Mouse (Mus musculus) ES-Bruce4 (cell line): ENCODE data around the gene Gm32802. TPM values are rescaled to one million over a fixed set of nuclear protein-coding genes. Genes with fewer than 3 reads are reported as not detected.
"Not testable (repeated sequence)": the region's sequence is repeated elsewhere in the genome, so short reads cannot be mapped to it uniquely, and the experiment has no call there.

Experiments used
- H3K27ac ChIP-seq: 2 replicates; pipeline ENCODE4 v1.5.1; 2012; ENCODE audit warnings: low read length, inconsistent platforms; ENCODE audit not compliant: insufficient read depth
- H3K27me3 ChIP-seq: 2 replicates; pipeline ENCODE4 v1.6.1; 2012; ENCODE audit warnings: mild to moderate bottlenecking, low read length, inconsistent platforms; ENCODE audit not compliant: control insufficient read depth, poor library complexity, insufficient read depth, severe bottlenecking
- H3K36me3 ChIP-seq: 2 replicates; pipeline ENCODE4 v1.6.1; 2012; ENCODE audit warnings: inconsistent platforms, mild to moderate bottlenecking, low read length, moderate library complexity; ENCODE audit not compliant: control insufficient read depth, poor library complexity, insufficient read depth, severe bottlenecking
- H3K4me1 ChIP-seq: one replicate; pipeline ENCODE4 v1.8.1; 2011; ENCODE audit warnings: low read length; ENCODE audit not compliant: control insufficient read depth, insufficient read depth
- H3K4me3 ChIP-seq: 2 replicates; pipeline ENCODE4 v1.5.1; 2011; ENCODE audit warnings: low read depth, mild to moderate bottlenecking, low read length
- H3K9ac ChIP-seq: 2 replicates; pipeline ENCODE4 v1.6.1; 2012; ENCODE audit warnings: low read depth, mild to moderate bottlenecking, inconsistent platforms; ENCODE audit not compliant: poor library complexity, severe bottlenecking
- H3K9me3 ChIP-seq: replicated peaks from 2 replicates; pipeline ENCODE4 v1.6.1; 2012; ENCODE audit warnings: mild to moderate bottlenecking, low read length, inconsistent platforms; ENCODE audit not compliant: control insufficient read depth, poor library complexity, insufficient read depth, severe bottlenecking
- CTCF ChIP-seq: IDR thresholded peaks from one replicate; pipeline ENCODE4 v1.8.1; 2011; ENCODE audit warnings: low read depth, low read length
- EP300 ChIP-seq: IDR thresholded peaks from 2 replicates; pipeline ENCODE4 v1.6.1; 2011; ENCODE audit warnings: low read depth, low read length; ENCODE audit not compliant: insufficient read depth
- POLR2A ChIP-seq: IDR thresholded peaks from one replicate; pipeline ENCODE4 v1.8.1; 2011; ENCODE audit warnings: low read length; ENCODE audit not compliant: insufficient read depth
- polyA plus RNA-seq: library from polyadenylated mRNA; stranded (reverse); fragments of >200 nt; gene quantifications from 2 replicates; pipeline ENCODE4 v1.2.4, GENCODE M21; 2011; ENCODE audit warnings: low read depth; ENCODE audit not compliant: missing spikeins, insufficient read depth, insufficient read length

The Gm32802 gene
- polyA plus RNA-seq, result not detected in 2 replicates

GRCm38 (mm10) chr10:118258388-118258787 is at the start of gene Gm32802:
TSS of gene Gm32802 (plus strand) at chr10:118258688.
- not testable (repeated sequence) for H3K36me3 ChIP-seq, H3K4me3 ChIP-seq, H3K27ac ChIP-seq, H3K27me3 ChIP-seq, H3K9ac ChIP-seq, H3K9me3 ChIP-seq, H3K4me1 ChIP-seq

DNA sequence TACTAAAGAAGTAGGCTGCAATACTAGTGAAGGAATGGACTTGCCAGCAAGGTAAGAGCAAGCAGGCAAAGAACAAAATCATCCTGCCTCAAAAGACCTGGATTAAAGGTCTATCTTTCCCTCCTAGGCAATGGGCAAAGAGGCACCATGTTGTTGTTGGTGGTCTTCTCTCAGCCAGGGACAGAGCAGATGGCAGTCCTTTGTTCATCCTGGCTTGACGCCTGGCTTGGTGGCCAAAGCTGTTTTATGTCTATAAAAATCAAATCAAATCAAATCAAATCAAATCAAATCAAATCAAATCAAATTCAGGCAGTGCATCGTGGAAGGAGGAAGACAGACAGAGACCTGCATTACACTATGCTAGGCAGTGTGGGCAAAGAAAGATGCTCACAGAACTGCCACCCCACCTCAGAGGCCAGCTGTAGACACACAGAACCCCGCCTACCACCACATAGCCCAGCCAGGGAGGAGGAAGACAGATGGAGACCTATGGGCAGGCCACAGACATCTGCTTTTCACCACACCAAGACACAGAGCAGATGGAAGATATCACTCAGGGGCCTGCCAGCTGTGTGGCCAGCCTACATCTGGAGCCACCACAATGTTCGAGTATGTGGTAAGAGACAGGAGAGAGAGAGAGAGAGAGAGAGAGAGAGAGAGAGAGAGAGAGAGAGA is 42.6 kb upstream of the Gm32802 start:
- not testable (repeated sequence) for H3K9me3 ChIP-seq, H3K4me1 ChIP-seq, H3K27ac ChIP-seq, H3K9ac ChIP-seq, H3K27me3 ChIP-seq, H3K36me3 ChIP-seq, H3K4me3 ChIP-seq

GRCm38 (mm10) chr10:118227629-118228028 is 30.9 kb upstream of the Gm32802 start:
- H3K4me3 ChIP-seq, H3K27ac ChIP-seq, H3K9ac ChIP-seq, H3K9me3 ChIP-seq, H3K4me1 ChIP-seq, H3K27me3 ChIP-seq, H3K36me3 ChIP-seq: not testable (repeated sequence)

DNA sequence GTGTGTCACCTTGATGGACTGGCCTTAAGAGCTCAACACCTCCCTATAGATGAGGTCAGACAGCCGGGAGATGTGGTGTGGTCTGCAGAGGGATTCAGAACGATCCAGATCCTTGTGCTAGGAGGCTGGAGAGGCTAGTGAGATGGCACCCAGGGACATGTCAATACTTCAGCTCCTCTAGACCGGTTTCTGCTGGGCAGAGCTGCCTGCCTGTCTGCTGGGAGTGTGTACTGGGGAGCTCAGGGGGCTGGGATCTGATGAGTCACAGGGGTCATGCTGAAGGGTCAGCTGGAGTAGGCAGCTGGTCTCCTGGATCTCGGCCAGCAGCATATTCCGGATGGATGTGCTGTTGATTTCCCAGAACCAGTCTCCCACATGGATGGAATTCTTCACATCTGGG is 25.9 kb upstream of the Gm32802 start:
- H3K4me1 ChIP-seq, H3K27me3 ChIP-seq, H3K4me3 ChIP-seq: not testable (repeated sequence)

DNA sequence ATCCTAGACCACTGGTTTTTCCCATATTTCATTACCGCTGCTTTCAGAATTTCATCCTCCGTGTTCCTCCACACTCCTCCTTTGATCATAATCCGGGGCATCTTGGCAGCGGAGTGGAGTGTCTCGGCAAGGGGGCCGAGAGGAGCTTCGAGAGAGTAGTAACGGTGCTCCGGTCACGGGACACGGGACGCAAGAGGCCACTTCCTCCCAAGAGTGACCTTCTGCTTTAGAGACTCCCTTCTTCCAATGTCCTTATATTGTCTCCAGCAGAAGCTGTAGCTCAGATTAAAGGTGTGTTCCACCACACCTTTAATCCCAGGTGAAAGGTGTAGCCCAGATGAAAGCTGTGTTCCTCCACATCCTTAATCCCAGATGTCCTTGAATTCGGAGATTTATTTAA is 17.8 kb upstream of the Gm32802 start, which contains the start of gene Gm32717:
Gene Gm32717, minus strand, starts transcription at position 101 of the 400 bp plus-strand sequence.
- H3K27ac ChIP-seq, H3K27me3 ChIP-seq, H3K4me3 ChIP-seq, H3K36me3 ChIP-seq, H3K9ac ChIP-seq, H3K9me3 ChIP-seq, H3K4me1 ChIP-seq: not testable (repeated sequence)

More for the DNA sequence above, 25.9 kb upstream of the Gm32802 start:
- H3K9ac ChIP-seq, H3K9me3 ChIP-seq, H3K27ac ChIP-seq, H3K36me3 ChIP-seq: not testable (repeated sequence)

DNA sequence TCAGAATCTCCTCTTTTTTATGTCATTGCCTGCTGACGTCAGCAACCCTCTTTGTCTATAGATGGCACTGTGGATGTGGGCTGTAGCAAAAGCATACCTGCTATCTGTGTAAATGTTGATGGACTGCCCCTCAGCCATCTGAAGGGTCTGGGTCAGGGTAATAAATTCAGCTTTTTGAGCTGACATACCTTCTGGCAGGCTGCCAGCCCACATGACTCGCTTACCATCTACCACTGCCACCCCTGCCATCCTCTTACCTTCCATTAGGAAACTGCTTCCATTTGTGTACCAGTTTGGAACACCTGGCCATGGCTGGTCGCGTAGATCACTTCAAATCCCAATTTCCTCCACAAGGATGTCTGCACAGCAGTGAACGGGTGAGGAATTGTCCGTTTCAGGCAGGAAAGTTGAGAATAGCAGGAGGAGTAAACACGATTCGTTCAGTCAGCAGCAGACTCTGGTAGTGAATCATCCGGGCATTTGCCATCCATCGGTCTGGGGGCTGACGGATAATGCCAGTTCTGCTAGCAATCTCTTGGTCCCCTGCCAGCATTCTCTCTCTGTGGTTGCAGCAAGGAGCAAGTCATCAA is 9.4 kb upstream of the Gm32802 start:
- H3K27me3 ChIP-seq, H3K9ac ChIP-seq, H3K27ac ChIP-seq, H3K4me3 ChIP-seq, H3K36me3 ChIP-seq, H3K4me1 ChIP-seq: not testable (repeated sequence)
- peaks cover 10% of the 10 kb centered on the region for H3K9me3 ChIP-seq

GRCm38 (mm10) chr10:118250852-118251295 is 7.6 kb upstream of the Gm32802 start:
- Histone ChIP-seq H3K36me3 (no peaks in the 10 kb centered on the region), H3K9me3 (peaks cover 10% of the 10 kb centered on the region), H3K9ac (no peak overlapping the region), H3K27ac (no peak overlapping the region), H3K4me1 (no peaks in the 10 kb centered on the region), H3K4me3 (no peak overlapping the region), H3K27me3 (no peaks in the 10 kb centered on the region)
- no peak for TF ChIP-seq EP300
- no peak for TF ChIP-seq POLR2A
- no peak for TF ChIP-seq CTCF

DNA sequence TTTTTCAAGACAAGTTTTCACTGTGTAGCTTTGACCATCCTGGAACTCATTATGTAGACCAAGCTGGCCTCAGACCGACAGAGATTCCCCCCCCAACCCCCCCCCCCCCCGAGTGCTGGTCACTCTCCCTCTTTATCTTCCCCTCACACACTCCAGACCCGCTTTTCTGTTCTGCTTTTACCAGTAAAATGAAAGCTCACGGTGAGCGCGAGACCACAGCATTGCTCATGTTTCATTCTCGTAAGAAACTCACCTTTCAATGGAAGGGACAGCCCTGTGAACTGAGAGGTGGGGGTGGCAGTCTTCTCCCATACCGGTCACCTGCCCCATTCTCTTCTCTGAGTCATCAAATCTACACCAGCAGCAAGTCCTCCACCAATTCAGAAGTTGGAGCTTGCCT is 10.3 kb downstream of the Gm32802 start:
- H3K27me3 ChIP-seq, H3K9ac ChIP-seq, H3K4me3 ChIP-seq, H3K36me3 ChIP-seq, H3K27ac ChIP-seq, H3K4me1 ChIP-seq, H3K9me3 ChIP-seq: not testable (repeated sequence)

DNA sequence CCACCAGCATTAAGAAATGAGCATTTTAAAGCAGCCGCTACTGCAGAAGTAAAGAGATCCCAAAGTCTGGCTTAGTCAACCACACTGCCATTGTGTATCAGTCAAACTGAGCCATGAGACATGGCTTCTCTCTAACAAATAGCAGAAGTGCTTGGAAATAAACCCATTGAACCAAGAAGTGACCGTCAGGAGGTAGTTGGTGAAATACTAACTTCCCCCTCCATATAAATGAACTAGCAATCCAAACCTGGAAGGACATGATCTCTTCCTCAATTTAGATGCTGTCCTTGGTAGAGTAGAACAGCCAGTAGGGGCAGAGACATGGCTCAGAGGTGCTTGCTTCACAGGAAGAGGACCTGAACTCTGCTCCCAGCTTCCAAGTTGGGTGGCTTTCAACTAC is 12.9 kb downstream of the Gm32802 start:
- H3K9ac ChIP-seq, H3K36me3 ChIP-seq, H3K27ac ChIP-seq, H3K27me3 ChIP-seq, H3K4me3 ChIP-seq, H3K9me3 ChIP-seq, H3K4me1 ChIP-seq: not testable (repeated sequence)
